Mouse (Mus musculus) urinary bladder, postnatal 14 days (tissue): ENCODE data around the gene Rcor2.
A peak's percentile ranks its signal among the peaks of the same experiment; 100 is the strongest.

Experiments
- DNase-seq: peaks from one replicate; pipeline ENCODE4 v3.0.0; 2021; ENCODE audit warnings: low spot score

The Rcor2 gene

DNA sequence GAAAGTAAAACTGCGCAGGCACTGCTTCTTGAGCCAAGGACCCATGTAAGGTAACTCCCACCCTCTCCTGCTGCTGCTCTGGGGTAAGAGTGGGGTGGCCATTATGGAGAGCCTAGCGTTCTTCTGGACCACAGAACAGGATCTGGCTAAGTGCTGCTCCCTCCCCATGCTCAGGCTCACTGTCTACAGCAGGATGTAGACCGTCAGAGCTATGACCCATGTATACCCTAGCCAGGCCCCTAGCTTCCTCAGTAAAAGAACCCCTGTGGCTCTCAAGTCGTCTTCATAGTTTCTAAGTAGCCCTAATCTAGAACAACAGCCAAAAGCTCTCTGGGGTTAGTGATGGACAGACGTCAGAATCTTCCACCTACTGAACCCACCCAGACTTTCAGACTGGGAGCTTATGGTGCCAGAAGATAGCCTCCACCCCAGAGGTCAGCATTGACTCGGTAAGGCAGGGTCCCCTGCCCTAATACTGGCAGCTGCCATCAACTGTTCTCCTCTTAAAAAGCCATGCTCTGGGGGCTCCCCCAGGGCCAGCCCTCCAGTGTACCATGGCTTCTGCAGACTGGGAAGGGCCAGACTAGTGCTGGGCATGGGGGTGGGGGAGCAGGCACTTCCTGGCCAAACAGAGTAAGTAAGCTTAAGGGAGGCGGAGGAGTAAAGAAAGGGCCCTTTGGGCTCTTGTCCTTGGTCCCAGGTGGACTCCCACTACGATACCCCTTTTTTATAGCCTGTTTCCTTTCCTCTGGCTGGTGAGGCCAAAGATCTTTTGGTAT, 27.2 kb downstream of the Rcor2 start:
- DNase-seq: no peak

DNA sequence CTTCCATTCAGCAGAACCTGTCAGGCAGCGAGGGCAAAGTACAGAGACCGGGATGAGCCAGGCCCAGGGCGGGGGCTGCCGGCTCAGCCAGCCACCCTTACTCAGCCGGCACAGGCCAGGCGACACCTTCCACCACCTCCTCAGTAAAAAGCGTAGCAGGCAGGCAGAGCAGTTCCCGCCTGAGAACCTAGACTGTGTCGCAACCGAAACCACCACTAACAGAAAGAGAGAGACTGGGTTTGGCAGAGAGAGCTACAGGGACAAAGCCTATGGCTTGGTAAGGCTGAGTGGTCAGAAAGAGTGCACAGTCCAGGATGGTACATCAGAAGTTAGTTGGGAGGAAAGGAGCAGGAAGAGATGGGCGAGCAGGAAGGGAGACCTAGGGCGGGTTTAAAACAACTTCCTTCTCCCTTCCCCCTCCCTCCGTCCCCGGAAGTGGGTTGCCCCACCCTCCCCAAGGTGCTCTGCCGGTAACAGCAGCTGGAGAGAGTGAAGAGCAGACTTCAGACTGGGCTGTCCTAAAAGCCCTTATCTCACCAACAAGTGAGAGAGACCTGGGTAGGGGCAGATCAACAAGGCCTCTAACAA, 28.0 kb downstream of the Rcor2 start:
- DNase-seq: peak; percentile 61

DNA sequence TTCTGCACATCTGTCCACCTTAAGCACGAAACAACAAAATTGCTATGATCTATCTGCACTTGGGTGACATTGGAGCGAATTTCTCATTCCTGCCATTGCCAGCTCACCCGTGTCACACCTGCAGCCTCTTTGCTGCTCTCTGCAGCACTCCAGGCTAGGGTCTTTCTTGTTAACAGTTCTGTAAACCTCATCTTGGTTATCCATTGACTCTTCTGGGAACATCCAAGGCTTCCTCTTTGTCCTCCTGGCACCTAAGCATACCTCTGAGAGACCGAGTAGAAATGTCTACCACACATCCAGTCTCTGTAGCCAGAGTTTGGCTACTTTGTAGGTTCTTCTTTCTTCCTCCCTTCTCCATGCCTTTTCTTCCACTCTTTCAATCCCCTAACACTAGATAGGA, 28.8 kb downstream of the Rcor2 start:
- DNase-seq: no peak

DNA sequence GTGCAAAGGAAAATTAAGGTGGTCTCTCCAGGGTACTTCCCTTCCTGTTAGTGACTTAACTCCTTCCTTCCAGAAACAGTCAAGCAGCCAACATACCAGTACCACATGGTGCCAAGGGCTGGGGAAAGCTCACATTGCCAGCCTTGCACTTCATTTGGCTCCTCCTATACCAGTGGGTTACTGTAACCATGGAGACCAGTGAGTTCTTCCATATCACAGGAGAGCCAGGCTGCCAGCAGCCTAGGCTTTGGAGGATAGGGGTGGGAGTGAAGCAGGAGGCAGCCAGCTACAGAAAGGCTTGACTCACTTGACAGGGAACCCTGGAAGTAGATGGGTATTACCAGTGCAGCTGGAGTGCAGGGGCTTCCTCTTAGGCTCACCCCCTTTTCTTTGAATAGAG, 31.9 kb downstream of the Rcor2 start:
- DNase-seq: no peak

DNA sequence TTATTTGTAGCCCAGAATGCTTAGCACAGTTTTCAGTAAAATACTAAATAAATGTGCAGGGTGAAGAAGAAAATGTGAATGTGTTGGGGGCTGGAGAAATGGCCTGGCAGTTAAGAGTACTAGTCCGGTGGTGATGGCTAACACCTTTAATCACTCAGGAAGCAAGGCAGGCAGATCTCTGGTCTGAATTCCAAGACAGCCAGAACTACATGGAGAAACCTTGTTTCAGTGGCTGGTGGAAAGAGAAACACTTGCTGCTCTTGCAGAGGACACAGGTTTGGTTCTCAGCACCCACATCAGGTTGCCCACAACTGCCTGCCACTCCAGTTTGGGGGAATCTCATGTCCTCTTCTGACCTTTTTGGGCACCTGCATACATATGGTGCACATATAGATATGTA, 33.0 kb downstream of the Rcor2 start:
- DNase-seq: no peak

DNA sequence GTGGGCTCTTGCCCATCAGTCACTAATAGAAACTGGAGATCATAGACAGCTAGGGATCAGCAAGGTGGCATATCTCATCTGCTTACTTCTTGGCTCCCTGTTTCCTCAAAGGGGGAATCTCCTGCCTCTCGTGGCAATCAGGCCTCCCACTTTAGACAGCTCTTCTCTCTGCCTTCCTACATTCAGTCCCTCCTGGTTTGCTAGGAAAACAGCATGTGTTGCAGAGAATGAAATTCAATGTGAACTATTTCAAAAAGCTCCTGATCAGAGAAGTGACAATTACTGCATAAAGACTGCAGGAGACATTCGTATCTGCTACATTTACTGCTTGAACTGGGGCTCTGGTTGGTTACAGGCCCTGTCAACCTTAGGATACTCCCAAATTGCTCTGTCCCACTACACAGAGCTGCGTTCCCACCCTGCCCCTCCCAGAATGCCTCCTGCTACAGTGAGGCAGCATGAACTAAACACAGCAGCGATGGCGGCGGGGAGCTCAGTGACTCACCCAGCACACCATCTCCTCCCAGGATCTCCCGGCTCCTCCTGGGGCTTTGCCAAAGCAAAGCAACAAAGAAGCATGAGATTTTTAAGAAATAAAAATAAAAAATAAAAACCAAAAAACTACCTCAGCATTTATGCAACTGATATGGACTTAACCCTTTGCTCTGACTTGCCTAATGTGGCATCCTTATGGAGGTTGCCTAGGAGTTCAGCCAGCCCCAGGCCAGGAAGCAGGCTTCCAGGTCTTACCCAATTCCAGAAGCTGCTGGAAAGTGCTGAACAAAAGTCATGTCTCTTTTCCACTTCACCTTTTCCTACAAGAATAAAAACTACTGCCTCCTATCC, 34.7 kb downstream of the Rcor2 start:
- peak; percentile 75 for DNase-seq

DNA sequence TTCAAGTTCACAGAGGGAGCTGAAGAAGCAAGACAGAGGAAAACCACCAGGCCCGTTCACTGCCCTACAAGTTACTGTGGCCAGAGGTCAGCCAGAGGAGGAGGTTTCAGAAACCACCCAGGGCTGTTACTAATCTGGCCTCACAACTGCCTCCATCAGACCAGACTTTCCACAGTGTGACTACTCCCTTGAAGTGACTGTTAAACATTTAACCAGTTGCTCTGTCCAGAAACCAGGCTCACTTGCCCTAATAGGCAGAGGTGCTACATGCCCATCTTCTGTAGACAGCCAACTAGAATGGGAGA, 35.3 kb downstream of the Rcor2 start:
- peak; percentile 57 for DNase-seq

DNA sequence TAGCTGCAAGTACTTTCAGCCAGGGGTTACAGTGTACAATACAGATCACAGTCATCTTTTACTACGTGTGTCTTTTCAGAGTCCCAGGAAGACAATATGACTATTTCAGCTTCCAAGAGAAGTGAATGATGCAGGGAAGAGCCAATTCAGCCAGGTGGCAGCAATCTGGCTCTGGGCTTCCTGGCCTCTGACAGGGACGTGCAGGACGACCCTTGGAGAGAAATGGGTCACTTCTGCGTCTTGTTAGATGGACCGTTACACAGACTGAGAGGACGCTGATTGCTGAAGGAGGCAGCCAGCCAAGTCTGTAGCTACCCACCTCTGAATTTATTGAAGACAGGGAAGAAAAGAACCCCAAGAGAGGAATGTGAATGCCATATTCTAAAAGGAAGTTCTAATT, 36.7 kb downstream of the Rcor2 start:
- DNase-seq: no peak

DNA sequence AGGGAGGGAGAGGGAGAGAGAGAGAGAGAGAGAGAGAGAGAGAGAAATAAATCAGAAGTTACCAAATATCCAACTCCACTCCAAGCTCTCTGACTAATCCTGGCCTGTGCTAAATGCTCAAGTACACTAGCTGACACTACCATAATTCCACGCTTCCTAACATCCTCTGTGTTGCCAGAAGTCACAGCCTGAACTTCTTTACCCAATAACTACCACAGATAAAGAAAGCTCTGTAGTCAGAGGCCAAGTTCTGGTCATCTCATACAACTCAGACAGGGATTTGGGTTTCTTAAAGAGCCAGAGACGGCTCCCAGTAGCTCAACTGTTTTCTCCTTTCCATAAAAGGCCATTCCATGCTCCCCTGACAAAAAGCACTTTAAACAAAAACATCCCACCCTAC, 37.7 kb downstream of the Rcor2 start:
- peak; percentile 31 for DNase-seq

DNA sequence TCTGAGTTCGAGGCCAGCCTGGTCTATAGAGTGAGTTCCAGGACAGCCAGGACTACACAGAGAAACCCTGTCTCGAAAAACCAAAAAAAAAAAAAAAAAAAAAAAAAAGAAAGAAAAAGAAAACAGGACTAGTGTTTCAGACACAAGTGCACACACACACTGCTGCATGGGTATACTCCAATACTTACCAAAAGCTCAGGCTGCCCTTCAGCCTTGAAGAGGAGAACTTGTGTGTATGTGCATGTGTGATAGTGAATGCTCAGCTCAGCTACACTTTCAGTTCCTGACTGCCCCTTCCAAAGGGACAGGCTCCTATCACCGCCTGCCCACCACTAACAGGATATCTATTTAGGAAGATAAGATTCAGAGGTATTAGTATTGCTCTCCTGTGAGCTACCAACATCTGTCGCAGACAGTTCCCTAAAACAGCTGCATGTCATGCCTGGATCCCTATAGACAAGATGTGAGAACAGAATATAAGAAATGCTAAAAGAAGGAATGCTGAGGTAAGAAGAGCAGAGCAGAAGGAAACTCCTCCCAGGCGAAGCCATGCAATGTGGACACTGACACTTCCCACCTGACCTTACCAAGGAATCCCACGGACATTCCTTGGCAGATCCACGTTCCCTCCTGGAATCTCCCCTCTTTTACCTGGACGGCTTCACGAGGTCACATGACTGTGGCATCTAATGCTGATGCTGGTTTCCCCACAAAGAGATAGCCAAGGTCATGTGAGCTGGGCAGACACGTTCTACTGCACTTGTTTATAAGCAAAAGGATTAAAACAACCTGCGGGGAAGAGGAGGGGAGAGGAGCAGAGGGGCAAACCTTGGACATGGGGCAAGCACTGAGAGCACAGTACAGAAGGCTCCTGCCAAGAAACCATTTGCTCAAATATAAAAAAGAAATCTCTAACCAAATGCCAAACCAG, 38.5 kb downstream of the Rcor2 start:
- DNase-seq: no peak

DNA sequence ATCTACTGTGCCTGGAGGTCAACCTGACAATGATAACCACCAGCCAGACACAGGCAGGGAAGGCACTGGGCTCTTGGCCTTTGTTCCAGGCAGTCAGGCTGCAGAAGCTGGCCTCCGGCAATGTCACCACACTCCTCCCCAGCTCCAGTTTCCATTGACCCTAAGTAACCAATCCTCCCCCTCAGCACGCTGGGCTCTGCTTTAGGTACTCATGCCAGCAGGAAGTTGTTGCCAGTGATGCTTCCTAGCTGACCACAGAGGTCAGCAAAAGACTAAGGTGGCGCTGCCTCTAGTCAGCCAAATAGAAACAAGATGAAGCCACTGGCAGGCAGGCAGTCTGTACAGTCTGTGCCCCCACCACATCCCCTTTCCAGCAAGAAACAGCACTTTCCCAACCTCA, 39.8 kb downstream of the Rcor2 start:
- DNase-seq: peak; percentile 46

DNA sequence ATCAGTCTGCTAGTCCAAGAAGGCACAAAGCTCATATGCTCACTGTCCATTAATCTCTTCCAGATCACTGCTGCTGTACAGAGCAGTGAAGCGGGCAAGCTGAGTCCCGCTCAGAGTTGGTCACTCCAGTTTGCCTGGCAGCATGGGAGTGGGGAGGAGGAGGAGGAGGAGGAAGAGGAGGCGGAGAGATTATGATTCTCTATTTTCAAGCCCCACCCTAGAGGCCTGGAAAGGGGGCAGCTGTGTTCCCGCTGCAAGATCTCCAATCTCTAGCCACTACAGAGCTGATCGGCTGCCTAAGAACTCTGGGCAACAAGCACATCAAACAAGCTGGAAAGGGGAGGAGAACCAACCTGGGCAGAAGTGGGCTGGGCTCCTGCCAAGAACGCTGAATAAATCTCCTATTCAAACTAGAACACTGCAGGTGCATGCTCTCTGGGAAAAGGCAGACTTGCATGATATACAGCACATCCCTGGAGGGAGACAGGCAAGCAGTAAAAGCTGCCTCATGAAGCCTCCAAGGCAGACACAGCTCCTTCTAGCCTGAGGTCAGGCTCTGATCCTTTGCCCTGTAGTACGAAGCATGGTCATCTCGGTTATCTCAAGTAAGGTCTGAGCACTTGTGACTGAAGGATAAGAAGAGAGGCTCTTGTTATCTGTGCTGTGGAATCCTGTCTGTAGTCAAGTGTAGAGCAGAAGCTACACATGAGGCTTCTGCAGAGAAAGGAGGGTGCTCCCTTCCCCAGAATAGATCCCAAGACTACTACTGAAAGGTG, 41.1 kb downstream of the Rcor2 start:
- peak; percentile 85 for DNase-seq

DNA sequence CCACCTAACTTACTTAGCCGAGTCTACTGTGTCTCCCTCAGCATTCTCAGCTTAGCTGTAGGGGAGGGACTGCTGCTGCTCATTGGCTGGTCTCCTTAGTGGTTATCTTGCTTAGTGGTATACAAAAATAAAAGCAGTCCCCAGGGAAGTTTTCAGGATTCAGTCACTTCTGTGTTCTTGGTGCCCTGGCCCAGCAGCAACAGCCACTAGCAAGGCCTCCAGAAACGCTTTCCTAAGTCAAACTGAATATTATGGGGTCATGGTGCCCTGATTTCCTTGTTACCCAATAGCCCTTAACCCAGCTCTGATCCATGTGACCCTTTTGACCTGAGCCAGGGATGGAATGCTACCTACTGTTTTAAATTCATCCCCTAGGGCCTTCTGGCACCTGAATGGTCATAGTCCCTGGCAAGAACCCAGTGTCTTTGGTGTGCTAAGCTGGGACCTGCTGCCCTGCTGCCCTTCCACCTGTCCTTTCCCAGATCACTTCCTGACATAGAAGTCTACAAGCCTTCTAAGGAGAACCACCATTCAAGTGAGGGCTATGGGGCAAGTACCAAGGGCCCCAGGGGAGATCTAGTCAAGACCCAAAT, 42.7 kb downstream of the Rcor2 start:
- no peak for DNase-seq

DNA sequence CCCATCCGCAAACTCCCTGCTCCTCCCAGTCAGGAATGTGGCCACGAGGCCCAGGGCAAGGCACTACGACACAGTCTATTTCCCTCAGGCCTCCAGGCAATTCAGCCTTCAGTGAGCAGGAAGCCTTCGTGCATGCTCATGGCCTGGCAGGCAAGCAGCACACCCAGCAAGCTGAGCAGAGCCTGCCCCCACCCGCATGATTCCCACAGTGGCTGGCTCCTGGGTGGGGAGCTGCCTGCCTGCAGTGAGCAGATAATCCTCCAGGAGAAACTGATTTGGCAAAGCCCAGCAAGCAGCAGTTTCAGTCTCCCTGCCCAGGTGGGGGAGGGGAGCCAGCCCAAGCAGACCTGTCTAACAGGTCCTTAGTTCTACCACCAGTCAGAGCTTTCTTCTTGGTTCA, 43.6 kb downstream of the Rcor2 start:
- peak; percentile 91 for DNase-seq

DNA sequence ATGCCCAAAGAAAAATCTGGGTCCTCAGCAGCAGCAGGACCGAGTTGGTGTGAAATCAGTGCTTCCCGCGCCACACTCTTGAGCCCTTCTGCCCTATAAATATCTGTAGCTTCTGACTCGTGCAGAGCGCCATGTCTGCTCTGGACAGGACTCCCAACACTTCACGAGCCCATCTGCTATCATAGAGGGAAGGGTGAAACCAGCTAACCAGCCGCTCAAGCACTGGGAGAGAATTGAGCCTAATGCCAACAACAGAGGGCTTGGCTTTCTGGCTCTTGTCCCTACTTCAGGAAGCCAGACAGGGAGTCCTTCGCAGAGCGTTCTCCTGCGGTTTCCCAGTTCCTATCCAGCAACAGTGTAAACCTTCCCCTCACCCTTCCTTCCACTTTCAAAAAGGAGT, 44.2 kb downstream of the Rcor2 start:
- DNase-seq: peak; percentile 21

DNA sequence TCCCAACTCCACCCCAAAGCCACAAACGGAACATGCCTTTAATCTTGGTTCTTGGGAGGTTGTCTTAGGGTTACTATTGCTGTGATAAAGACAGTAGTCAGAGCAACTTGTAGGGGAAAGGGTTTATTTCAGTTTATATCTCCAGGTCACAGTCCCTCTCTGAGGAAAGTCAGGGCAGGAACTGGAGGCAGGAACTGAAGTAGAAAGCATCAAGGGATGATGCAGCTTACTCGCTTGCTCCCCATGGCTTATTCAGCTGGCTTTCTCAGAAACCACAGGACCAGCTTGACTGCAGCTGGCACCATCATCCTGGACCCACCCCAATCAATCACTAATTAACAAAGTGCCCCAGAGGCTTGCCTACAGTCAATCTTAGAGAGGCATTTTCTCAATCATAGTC, 46.5 kb downstream of the Rcor2 start:
- DNase-seq: no peak

DNA sequence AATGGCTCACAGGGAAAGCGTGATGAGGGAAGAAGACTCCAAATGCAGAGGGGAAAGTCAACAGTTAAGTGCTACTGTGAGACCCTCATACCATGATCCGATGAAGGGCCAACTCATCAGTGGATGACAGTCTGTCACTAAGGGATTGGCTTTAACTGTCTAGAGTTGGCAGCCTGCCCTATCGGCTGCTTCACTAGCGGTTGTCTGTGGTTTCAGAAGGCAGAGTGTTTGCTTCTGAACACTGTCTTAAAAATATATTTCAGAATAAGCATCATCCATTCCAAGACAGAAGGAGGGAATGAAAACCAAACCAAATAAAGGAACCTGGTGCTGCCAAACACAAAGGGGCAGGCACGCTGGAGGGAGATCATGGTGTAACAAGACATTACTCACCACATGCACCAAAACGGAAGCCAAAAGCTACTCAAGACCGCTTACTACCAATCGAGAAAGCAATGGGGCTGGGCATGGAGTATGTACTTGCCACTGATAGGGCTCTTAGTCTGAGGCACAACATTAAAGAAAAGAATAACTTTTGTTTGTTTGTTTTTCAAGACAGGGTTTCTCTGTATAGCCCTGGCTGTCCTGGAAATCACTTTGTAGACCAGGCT, 48.0 kb downstream of the Rcor2 start:
- DNase-seq: no peak

DNA sequence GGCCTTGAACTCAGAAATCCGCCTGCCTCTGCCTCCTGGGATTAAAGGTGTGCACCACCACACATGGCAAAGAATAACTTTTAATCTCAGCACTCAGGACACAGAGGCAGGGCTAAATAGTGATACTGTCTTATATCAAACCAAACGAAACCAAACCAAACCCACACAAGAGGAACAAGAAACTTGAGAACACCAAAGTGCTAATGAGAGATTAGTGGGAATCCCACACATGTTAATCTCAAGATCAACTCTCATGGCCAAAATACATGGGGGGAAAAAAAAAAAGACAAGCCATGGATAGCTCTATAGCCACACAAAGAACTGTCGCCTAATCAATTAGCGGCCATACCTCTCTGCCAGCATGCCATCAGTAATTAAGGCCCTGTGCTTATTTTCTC, 48.5 kb downstream of the Rcor2 start:
- DNase-seq: no peak

DNA sequence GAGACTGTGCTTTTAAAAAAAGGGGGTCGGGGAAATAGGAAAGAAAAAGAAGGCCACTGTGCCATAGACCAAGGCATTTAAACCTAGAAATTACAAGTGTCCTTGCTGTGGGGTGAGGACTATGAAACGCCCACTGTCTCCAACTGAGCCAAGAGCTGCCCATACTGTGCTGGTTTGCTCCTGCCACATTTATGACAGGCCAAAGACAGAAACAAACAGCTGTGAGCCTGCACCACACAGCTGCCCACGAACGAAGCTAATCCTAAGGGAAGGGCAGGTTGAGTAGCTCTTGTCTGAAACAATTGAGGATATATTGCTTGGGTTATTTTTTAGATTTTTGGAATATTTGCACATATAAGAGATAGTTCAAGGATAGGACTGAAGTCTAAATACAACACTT, 49.7 kb downstream of the Rcor2 start:
- DNase-seq: no peak

DNA sequence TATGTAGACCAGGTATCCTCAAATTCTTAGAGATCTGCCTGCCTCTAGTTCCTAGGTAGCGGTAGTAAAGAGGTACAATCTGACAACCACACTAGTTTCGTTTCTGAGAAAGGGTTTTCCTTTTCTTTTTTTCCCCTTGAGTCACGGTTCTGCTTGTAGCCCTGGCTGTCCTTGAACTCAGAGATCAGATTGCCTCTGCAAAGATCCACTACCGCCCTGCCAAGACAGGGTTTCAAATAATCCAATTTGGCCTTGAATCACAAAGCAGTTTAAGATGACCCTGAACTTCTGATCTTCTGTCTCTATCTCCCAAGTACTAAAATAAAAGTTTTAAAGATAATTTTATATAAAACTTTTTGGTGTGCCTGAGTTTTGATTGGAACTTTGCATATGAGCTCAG, 50.6 kb downstream of the Rcor2 start:
- DNase-seq: no peak

DNA sequence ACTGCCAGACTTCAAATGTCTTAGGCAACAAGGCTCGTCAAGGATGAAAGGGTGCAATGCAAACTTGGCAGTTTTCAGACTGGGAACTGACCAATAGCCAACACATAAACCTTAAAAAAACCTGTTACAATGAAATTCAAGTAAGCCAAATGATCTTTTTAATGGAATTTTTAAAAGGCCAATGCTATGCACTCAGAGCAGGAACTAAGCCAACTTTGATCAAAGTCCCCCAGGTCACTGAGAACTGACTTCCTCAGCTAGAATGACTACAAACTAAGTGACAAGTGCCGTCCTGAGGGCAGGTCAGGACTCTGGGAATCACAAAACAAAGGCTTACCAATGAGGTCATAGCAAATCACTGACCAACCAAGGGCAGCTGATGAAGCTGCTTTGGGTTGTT, 53.1 kb downstream of the Rcor2 start:
- no peak for DNase-seq
